Mouse (Mus musculus) neutrophil, adult 5-6 weeks (primary cell): Measurements from ENCODE around the gene Kat6b. TPM values are rescaled to one million over a fixed set of nuclear protein-coding genes. Genes with fewer than 3 reads are reported as not detected.

ENCODE experiments used
- ATAC-seq: fragments of 151-379, 151-347 bp; 2 replicates; pipeline ENCODE4 v1.8.0; 2017; ENCODE audit warnings: mild to moderate bottlenecking, moderate TSS enrichment; ENCODE audit not compliant: insufficient number of reproducible peaks, poor library complexity, low FRiP score, severe bottlenecking; ENCODE audit errors: extremely low read depth
- total RNA-seq: library from RNA; stranded (forward); fragments of 200-1000 nt; gene quantifications from 2 replicates; pipeline ENCODE4 v1.2.3, GENCODE M21; 2017

The Kat6b gene
- total RNA-seq, 1 experiment from 2014 or later, result 19.8 TPM

DNA sequence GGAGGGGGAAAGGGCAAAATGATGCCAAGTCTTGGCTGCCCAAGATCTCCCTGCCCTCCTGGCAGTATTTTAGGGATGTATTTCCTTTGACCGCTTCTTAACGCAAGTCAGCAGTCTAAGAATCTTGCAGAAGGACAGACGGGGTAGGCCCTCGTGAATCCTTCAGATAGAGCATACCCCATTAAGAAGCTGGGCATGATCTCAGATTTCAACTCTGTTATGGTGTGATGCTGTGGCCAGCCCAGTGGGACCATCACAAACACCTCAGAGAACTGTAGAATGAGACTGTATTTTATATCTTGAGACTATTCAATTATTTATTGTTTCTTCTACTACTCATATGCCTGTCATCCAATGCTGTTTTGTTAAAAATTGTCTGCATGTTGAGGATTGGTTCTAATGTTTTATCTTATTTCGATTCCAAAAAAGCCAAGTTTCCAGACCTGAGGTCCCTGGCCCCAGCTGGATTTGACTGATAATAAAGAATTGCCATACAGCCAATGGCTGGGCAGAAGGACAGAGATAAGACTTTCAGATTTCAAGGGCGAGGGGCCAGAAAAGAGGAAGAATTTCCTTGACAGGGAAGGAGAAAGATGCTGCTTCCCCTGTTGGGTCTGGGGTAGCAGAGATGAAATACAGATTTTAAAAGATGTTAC is 67.8 kb downstream of the Kat6b start:
- ATAC-seq, result no peak

GRCm38 (mm10) chr14:21549608-21550115 is 68.4 kb downstream of the Kat6b start:
- ATAC-seq, result no peak

- no peak for ATAC-seq
Observed at GRCm38 (mm10) chr14:21550576-21550975, 69.3 kb downstream of the Kat6b start.

GRCm38 (mm10) chr14:21551655-21552054 is 70.4 kb downstream of the Kat6b start:
- no peak for ATAC-seq

DNA sequence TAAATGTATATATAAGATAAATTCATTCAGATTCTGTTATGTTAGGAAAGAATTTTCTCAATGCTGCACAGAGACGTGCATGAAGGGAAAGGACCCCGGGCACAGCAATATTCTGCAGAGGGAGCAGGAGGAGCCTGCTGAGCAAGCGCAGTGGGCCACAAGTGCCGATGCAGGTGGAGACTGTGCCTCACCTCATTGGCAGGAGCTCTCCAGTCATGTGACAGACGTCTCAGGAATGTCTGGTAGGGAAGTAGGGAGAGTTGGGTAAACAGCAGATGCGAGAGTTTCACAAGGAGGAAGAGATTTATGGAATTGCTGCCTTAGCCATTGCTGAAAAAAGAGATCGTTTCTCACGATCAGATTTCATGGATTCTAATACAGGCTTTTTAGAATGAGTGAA is 71.7 kb downstream of the Kat6b start:
- ATAC-seq, result no peak

DNA sequence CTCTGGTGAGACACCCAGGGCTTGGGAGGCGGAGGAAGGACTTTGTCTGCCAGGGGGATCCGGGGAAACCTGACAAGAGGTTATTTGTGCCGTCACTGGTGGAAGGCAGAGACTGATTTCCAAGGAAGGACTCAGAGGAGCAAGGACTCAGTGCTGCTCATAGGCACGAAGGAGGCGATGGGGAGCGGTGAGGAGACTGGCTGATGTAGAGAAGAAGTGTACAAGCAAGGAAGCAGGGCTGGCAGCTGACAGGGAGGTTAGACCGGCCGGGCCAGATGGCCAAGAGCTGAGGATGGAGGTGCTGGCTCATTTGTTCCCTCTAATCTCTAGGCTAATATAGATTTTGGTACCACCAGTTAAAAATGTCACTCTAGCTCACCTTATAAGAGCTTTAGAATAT is 72.8 kb downstream of the Kat6b start:
- no peak for ATAC-seq

GRCm38 (mm10) chr14:21558440-21559131 is 77.4 kb downstream of the Kat6b start:
- ATAC-seq, result no peak

GRCm38 (mm10) chr14:21559447-21559846 is 78.2 kb downstream of the Kat6b start:
- no peak for ATAC-seq

DNA sequence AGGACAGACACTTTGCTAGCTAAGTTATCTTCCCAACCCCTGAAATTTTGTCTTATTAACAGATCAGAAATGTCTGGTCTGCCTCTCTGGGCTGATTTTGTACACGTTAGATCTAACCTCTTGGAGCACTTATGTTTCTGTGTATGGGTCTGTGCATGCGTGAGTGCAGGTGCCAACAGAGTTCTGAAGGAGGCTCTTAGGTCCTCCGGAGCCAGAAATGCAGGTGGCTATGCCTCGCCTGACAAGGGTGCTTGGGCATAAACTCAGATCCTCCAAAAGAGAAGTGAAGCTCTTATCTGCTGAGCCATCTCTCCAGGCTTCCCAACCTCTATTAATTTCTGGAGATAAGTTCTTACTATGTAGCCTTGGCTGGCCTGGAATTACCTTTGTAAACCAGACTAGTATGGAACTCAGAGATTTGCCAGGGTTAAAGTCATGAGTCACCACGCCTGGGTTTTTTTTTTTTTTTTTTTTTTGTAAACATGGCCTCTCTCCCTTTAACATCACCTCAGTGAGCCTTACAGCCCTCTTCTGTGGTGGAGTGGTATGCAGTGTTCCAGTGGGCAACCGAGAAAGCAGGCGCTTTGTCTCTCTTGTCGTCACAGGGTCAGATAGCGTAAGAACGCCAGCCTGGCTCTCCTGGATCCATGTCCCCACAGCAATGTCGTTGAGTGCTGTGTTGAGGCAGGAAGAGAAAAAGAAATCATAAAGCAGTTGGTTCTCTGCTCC is 79.4 kb downstream of the Kat6b start:
- no peak for ATAC-seq

DNA sequence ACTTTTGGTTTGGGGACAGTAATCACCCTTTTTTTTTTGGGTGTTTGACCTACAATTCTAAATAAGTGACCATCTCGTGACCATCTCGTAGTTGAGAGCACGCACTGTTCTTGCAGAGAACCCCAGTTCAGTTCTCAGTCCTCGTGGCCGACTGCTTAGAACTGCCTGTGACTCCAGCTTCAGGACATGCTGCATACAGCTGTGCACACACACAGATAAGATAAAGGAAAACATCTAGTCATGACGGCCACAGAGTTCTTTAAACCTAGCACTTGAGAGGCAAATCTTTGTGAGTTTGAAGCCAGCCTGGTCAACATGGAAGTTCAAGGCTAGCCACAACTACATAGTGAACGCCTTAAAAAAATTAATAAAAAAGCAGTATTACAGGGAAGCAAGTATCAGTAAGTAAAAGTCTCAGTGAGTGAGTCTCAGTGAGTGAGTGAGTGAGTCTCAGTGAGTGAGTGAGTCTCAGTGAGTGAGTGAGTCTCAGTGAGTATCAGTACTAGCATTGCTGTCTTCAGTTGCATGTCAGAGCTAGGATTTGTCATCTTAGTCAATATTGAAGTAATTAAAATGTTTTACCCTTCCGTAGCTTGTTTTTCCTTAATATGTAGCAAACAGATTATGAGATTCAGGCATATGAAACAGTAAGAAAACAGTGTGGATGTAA is 80.3 kb downstream of the Kat6b start:
- ATAC-seq, result no peak

- no peak for ATAC-seq
Observed at GRCm38 (mm10) chr14:21563584-21564118, 82.4 kb downstream of the Kat6b start.

DNA sequence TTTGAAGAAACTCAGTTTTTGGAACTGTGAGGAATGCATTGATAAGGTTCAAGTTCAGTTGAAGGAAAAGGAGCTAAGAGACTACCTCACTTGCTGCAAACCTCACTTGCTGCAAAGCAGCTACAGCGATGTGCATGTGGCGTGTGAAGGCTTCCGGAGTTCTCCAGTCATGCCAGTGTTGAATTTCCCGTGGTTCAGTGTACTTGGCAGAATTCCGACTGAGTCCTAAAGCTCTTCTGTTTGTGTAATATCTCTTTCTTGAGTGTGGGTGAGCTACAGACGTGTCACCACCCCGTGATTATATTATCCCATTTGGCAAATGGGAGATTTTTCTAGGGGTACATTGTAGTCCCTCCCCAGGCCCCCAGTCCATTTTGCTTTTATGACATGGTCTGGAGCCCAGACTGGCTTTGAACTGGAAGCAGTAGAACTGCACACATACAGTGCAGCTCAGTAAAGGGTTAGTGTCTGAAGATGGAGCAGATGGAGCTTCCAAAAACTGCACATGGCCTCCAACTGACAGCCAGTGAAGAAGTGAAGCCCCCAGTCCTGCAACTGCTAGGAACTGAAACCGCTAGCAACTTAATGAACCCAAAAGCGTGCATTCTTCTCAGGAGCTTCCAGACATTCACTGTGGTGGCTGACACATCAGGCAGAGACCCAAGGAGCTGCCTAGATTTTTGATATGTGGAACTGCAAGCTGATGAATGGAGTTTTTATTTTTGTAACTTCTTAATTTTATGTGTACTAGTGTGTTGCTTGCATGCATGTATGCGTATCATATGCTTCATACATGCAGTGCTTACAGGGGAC is 84.5 kb downstream of the Kat6b start:
- ATAC-seq, result no peak

DNA sequence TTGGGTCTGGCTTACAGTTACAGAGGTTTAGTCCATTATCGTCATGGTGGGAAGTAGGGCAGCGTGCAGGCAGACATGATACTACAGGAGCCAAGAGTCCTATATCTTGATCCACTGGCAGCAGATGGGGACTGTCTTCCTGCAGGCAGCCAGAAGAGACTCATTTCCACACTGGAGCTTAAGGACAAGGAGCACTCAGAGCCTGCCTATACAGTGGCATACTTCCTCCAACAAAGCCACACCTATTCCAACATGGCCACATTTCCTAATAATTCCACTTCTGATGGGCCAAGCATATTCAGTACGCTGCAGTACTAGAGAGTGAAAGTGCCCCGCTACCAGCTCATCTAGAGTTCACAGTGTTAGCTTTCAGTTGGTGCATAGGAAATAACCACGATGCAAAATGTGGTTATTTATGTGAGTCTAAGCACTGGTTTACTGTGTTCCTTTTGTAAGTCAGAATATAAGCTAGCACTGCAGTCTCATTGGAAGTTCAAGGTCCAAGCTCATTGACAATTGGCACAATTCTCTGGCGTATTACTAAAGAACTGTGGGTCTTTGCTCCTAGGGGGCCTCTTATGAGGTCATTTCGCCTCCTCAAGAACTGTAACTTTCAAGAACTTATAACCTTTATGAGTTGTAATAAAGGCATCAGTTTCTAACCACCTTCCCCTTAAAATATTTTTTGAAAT is 86.2 kb downstream of the Kat6b start:
- ATAC-seq, result no peak

- ATAC-seq, result no peak
Observed at GRCm38 (mm10) chr14:21568821-21569220, 87.6 kb downstream of the Kat6b start.

DNA sequence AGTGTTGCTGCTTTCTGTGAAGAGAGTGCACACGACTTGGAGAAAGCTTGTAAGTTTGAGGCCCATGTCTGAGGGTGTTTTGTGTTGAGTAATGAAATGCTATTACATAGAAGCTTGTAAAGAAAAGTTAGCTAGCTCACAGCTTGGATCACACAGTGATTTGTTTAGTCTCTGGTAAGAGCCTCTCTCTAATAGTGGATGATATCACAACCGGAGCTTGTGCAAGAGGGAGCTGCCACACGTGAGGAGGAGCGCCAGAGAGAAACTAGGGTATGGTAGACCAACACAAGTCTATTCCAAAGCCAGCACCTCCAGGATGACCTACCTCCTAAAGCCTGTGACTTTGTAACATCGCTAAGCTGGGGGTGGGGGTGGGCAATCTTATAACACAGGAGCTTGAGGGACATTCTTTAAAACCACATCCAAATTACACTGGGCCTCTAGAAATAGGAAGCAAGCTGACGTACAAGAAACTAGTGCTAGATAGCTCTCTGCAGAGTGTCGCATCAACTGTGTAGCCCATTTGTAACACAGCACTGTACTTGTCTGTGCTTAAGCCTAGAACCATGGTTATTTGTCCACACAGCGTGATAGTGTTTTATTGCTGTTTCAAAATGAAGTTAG is 93.6 kb downstream of the Kat6b start:
- ATAC-seq, result no peak

GRCm38 (mm10) chr14:21576867-21577266 is 95.6 kb downstream of the Kat6b start:
- ATAC-seq, result no peak

DNA sequence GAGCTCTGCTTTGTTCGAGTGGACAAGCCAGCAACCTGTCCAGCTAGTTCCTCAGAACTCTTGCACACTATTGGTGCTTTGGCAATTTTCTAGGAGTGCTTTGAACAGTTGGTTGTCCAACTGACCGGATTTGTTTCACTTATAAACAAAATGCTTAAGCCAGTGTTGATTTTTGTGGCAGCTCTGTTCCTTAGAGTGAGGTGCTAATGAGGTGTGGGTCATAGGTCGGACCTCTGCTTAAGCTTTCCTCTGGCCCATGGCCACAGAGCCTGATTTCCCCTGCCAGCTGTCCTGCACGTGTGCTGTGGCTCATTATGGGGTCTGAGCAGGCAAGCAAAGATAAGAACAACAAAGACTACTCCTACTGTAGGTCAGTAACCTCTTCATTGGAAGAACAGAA is 100.0 kb downstream of the Kat6b start:
- ATAC-seq, result no peak
